Mouse (Mus musculus) thymus, postnatal 25 days (tissue): Measurements from ENCODE around the gene Plekhg3.
A peak's percentile ranks its signal among the peaks of the same experiment; 100 is the strongest.

Experiments
- DNase-seq: peaks from one replicate; pipeline ENCODE4 v3.0.0; 2022

Plekhg3 gene

DNA sequence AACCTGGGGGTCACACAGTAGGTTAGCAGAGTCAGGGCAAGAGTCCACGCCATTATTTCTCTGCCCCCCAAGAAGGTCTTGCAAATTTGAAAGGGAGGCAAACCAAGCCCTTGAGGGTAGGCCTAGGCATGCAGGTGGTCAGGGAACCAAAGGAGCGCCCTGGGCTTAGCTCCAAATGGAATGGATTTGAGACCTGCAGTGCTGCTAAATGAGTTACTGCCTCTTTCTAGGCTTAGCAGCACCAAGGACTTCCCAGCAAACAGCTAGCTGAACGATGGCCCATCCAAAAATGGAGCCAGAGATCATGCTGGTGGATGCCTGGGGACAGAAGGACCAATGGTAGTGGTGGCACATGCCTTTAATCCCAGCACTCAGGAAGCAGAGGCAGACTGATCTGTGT lies 60.3 kb downstream of the Plekhg3 start:
- DNase-seq, result no peak

DNA sequence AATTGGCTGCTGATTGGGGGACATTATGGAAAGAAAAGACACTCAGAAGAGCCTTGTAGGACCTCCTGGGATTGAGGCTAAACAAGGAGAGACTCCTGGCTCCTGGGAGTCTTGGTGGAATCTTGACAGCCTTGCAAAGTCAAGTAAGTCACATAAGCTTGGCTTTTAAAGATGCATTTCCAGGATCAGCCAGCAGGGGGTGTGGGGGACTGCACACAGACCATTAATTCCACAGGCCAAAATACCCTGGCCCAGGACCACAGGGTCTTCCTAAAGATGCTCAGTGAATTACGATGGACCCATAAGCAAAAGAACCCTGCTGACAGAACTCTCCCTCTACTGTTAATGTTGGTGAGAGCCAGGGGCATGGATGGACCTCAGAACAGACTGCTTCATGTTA lies 61.5 kb downstream of the Plekhg3 start:
- peak; percentile 36 for DNase-seq

DNA sequence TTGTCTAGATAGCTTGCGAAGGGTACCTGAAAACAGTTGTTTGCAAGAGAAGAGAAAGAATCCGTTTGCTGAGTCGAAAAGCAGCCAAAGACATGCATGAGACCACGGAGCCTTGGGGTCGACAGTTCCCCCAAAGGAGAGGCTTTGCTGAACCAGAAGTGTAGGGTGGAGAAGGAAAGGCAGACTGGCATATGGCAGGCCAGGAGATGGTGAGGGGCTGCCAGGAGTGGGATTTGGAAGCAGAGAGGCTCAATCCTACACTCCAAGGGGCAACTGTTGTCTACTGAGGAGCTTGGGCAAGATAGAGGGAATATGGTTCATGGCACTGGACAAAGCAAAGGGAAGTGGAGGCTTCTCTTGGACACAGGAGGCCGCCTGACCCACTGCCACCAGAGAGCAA lies 62.6 kb downstream of the Plekhg3 start:
- DNase-seq, result no peak

DNA sequence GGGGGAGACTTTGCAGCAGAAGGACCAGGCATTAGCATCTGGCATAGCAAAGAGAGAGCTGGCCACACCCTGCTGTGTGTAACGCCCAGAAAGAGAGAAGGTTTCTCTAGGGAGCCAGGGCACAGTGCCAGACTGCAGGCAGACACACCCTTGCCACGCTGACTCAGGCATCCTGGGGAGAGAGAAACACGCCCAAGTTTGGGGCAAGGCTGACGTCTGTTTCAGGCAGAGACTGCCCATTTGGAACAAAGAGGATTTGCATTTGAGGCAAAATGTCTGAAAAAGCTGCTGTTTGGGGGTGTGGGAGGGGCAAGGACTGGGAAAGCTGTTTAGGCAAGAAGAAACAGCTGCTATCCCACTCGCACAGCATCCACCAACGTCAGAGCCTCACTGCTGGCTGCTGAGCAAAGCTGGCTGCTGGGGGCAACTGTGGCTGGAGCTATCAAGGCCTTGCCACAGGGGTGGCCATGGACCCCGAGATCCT lies 63.2 kb downstream of the Plekhg3 start:
- no peak for DNase-seq

DNA sequence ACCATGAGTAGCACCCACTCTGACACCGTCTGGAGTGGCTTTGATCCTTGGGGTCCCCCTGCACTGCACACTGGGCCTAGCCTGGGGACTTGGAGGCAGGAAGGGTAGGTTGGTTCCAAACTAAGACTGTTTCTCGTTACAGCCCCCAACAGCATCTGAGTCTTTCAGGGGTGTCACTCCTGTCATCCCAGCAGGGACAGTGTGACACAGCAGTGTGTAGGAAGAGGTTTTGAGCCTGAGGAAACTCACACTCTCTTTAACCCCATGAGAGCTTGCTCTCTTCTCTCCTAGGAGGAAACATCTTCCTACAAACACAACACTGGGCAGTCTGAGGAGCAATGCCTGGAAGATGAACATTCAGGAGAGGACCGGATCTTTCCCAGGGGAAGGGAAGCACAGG lies 63.9 kb downstream of the Plekhg3 start:
- DNase-seq, result no peak

DNA sequence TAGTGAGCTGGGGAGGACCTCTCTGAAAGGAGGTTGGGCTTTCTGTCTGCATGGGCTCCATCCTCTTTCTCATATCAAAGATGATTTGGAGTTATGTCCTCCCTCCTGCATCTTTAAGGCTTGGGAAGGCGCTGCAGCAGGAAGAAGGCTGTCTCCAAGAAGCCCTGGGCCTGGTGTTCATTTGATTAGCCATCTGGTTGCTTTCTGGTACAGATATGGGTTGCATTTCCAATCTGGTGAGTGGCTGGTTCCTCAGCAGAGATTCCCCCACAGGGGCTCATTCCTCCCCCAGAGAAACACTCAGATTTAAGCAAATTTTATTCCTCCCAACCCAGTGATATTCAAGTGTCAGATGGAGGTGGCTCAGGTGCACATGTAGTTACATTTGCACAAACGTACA lies 65.1 kb downstream of the Plekhg3 start:
- DNase-seq, result no peak

DNA sequence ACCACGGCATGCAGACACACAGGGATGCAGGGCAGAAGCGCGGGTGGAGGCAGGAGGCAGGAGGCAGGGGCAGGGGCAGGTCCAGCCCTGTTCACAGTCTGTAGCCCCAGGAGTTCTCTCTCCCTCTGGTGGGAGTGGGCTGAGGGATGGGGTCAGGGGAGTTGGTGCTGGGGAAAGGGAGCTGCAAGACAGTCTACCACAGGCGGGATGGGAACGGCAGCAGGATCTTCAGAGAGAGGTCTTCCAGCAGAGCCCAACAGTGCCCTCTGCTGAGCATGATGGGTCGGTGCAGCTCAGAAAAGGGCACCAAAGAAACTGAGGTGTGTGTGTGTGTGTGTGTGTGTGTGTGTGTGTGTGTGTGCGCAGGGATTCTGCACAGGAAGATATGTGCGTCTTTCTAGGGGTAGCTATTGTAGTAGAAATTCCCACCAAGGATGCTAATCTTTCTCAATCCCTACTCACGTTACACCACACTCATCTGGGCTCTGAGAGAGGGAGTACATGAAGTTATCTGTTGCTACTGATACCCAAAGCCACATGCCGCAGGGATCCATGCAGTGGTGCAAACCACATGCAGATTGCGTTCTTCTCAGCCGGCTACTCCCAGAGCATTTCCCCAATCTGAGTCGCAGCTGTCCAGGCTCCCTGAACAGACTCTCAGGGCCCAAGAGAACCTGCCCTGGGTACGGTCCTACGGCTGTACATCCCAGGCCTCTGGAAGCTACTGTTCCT lies 65.8 kb downstream of the Plekhg3 start:
- DNase-seq, result peak; percentile 66

DNA sequence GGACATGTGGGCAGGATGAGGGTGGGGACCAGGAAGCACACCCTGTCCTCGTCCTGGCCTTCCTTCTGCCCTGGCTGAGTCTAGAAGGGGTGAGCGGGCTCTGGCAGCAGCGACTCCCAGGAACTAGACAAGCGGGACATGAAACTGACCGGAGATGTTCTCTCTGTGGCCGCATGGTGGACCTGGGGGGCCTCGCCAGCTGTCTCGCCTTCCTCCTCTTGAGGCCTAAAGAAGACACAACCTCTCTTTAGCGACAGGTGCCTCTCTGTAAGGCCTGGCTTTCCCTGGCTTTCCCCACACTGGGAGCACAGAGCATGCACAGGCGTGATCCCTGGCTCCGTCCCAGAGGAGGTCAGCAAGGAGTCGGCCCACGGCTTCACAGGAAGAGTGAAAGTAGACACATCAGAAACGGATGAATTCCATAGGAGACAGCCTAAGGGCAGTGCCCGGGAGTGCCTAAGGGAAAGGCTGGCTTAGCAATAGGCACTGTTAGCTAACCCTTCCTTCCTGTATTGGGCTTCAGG lies 66.9 kb downstream of the Plekhg3 start:
- no peak for DNase-seq

DNA sequence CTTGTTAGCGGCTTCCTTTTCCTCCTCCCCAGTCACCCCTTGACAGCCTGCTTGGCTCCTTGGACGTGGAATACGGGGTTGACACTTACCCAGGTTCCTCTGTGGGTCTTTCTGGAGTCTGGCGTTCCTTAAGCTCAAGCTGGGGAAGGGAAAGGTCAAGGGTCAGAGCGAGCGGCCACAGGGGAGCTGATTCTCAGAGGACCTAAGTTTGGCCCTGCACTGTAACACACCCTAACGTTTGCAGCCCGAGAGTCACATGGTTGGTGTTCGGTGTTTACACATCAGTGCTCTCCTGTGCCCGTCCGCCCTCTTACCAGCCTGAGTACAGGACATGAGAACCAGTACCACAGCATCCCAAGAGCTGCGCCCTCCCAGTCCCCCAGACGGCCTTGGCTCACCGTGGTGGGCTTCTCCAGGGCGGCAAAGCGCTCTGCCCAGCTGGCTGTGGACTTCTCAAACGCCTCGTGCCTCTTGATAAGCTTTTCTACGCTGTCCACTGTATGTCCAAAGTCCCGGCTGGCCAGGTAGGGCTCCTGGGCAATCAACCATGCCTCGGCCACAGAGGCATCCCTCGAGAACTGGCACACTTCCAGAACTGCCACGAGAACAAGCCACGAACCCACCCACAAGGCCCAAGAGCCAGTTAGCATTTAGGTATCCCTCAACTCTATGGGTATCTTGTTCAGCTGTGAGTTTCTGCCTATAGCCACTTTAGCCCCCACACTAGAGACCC lies 67.7 kb downstream of the Plekhg3 start:
- DNase-seq, result no peak

DNA sequence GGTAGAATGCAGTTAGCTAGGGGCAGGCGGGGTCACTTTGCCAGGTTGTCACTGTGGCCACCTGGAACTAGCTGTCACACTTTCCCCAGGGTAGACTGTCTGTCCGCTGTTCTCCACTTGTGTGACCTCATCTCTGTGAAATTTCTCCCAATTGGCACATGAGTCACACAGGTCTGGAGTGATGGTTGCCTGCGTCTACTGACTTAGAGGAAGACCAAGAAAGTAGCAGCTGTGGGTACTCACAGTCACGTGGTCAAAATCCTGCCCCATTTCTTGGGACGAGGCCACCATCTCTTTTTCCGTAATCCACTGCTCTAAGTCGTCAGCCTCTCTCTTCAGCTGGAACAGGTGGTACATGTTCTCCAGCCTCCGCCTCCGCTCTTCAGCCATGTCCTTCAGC lies 73.1 kb downstream of the Plekhg3 start:
- DNase-seq, result no peak

DNA sequence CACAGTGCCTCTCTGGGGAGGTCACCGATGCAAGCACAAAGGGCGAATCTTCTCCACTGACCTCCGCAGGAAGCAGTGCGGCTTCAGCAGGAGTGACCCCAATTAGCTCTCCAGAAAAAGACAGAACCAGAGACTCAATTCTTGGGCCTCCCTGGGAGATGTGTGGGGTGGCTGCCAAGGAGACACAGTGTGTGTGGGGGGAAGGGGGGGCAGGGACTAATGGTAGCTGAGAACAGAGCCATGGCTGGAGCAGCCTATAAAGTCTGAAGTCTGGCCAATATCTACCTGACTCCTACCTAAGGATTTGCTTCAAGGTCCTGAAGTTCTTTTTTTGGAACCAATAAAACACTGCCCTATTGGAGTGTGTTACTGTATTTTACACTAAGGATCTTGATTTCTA lies 73.9 kb downstream of the Plekhg3 start:
- no peak for DNase-seq

DNA sequence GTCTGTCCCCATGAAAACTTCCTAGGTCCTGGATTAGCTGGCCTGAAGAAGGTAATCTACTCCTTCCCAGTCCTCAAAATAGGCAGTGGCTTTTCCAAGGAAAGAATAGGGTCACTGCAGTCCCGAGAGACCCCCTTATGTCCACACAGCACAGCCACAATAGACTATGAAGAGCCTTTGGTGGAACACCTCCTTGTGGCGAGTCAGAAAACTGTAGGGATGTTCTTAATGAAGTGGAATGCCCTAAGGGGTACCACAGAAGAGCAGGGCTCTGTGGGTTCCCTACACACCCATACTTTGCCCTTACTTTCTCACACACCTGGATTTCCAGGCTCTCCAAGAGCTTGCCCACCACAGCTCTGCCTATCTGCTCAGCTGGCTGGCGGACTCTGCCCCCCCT lies 75.1 kb downstream of the Plekhg3 start:
- no peak for DNase-seq

DNA sequence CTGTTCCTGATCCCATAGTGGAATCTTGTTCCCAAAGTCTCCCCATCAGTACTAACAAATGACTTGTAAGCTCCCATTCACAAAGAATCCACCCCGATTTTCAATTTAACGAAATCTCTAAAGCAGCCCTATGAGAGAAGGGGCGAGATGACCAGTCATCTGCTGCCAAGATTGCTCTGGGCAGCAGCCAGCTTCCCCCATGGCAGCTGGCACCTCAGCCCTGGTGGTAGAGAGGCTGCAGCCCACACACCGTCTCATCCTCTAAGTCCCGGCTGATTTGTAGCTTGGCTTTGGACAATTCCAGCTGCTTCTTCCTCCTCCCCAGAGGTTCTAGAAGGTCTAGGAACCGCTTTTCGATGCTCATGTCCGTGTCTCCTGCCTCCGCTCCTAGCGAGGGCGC lies 77.5 kb downstream of the Plekhg3 start:
- no peak for DNase-seq

DNA sequence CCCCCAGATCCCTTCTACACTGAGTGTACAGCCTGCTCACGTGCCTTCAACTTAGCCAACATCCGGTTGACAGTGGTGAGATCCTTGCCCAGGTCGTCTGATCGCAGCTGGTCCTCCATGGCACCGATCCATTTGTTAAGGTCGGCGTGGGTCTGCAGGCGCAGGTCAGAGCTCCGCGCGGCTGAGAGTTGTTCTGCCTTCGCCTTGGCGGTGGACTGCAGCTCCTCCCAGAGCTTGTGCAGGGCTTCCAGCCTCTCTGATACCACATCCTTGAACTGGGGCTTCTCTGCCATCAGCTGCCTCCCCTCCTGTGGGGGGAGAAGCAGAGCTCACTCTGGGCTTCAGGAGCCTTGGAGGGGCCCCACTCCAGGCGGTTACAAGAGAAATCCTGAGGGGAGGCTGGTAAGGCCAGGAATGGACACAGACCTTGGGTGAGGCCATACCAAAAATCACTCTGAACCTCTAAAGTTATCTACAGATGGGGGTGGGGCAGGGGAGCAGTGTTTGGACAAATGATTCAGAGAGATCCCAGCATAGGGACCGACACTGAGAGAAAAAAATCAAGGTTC lies 78.4 kb downstream of the Plekhg3 start:
- no peak for DNase-seq

DNA sequence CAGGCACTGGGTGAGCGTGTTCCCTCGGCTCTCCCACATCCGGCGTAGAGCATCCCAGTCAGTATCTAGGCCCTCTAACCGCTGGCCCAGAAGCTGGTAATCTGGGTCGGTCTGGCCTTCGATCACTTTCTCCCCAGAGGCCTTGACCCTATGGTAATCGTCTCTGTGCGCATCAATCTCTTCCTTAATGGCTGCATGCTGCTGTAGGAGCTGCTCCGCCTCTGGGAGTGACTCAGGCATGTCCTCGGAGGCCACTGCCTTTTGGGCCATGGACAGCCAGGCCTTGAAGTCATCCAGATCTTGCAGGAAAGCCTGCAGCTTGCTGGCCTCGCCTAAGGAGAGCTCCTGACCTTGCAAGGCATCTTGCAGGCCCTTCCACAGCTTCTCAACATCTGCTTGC lies 81.9 kb downstream of the Plekhg3 start:
- no peak for DNase-seq

DNA sequence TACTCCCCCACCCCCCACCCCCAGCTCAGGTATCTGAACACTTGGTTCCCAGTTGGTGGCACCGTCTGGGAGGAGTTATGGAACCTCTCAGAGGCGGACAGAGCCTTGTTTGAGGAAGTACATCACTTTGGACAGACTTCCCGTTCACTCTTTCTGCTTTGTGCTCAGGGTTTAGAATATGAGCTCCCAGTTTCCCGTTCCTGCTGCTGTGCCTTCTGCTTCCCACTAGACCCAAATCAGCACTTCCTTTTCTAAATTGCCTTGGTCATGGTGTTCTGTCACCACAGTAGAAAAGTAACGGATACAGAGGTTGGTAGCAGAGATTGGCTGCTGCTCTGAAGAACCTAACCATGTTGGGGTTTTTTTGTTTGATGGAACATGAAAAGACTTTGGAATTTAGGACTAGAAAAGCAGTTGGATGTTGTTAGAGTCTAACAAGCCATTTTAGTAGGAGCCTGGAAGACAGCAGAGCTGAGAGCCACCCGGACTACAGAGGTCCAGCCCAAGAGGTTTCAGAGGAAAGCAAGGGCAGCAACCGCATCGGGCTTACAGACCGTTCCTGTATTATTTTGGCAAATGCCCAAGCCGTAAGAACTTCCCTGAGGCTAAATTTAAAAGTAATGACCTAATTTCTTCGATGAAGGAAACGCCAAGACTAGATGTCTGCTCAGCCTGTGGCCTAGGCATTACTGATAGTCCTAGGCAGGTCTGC lies 84.3 kb downstream of the Plekhg3 start:
- DNase-seq, result no peak

DNA sequence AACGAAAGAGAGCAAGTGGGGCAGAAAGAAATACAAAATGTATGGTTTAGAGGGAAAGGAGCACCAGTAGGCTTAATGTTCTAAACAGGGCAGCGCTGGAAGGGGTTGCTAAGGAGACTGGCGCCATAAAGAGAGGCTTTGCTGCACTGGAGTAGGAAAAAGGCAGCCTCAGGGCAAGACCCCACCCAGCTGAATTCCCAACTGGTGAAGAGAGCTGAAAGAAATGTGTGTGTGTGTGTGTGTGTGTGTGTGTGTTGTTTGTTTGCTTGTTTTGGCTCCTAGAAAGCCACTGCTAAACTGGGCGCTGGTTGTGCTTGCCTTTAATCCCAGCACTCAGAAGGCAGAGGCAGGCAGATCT lies 84.9 kb downstream of the Plekhg3 start:
- DNase-seq, result no peak

DNA sequence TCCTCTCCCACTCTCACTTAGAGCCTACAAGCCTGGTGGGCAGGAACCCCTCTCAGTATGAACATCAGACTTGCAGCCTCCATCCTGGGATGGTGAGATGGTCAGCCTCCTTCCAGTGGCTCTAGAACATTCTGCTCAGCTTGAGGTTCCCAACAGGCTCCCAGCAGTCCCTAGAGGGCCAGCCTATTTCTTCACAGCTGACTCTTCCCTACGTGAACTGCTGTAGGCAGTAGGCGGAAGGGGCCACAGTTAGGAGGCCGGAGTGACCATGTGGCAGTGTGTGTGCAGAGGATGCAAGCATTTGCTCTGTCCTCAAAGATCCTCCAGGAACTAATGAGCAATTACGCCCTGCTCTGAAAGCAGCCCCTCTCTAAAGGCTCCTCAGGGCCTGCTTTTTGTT lies 87.5 kb downstream of the Plekhg3 start:
- DNase-seq, result no peak

DNA sequence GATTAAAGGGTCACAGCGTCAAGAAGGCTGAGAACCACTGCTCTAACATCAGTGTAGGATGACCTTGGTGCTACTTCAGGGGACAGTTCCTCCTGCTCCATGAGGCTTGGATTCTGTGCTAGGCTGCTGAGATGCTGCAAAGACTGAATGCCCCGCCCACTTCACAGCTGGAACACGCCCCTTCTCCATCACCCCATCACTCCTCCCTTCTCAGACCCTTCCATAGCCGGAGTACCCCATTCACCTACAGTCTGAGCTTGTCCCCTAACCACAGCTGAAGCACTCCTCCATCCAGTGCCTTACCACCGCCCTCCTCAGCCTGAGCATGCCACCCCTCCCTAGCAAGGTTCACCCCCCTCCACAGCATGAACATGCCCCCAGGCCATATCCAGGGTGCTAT lies 89.2 kb downstream of the Plekhg3 start:
- DNase-seq, result no peak

DNA sequence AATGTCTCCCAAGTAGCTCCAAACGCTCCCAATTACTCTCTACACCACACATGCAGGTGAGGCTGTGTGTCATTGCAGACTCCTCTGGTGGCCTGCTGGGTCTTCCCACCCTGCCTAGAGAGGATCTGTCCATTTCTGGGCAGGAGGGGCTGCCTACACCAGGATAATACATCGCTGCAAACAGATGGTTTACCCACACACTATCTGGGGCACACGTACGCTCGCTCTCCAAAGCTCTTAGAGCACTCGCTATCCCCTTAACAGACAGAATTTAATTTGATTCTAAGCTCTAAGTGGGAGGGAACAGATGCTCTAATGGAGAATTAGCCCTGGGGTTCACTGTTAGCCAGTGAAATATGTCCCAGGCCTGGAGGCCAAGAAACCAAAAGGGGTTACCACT lies 92.7 kb downstream of the Plekhg3 start:
- no peak for DNase-seq
